Mouse (Mus musculus): ENCODE data around the gene Epb41. TPM values are rescaled to one million over a fixed set of nuclear protein-coding genes. Genes with fewer than 3 reads are reported as not detected.
A peak's percentile ranks its signal among the peaks of the same experiment; 100 is the strongest.

The Epb41 gene
- total and polyA plus RNA-seq, 3 experiments: 58.7 to 256 (median 128) TPM

GRCm38 (mm10) chr4:131874169-131874536, 201.0 kb downstream of the Epb41 start:
- peaks cover 24% of the 10 kb centered on the region for H3K36me3 ChIP-seq (ENCODE audit: control insufficient read depth, insufficient read depth, low read length)
- no peak for TF ChIP-seq POLR2A (IDR thresholded peaks at IDR 0.05; ENCODE audit: insufficient read depth, low read depth, low read length)
- no peak for TF ChIP-seq EP300 (IDR thresholded peaks at IDR 0.05; ENCODE audit: insufficient read depth, low read depth, low read length)
- TF ChIP-seq CTCF (IDR thresholded peaks at IDR 0.05): no peak
- H3K9ac ChIP-seq (ENCODE audit: low read depth, low read length): peak overlapping the region; percentile 99
- H3K4me1 ChIP-seq (ENCODE audit: control insufficient read depth, insufficient read depth, low read length): peaks cover 21% of the 10 kb centered on the region
- H3K27me3 ChIP-seq (ENCODE audit: control insufficient read depth, insufficient read depth, low read length): no peaks in the 10 kb centered on the region
- peak overlapping the region; percentile 98 for H3K4me3 ChIP-seq
- under 1% methylated on average over 20 of the region's 20 CpGs for WGBS
- H3K27ac ChIP-seq: peak overlapping the region; percentile 100
- H3K79me2 ChIP-seq (replicated peaks; ENCODE audit: control insufficient read depth, insufficient read depth, low read length): peaks cover 3% of the 10 kb centered on the region
- intact Hi-C loops (cut with DNase I): loop anchor here (2.0 kb wide), 1 partner anchor 41 kb away; no protein-coding TSS in a partner anchor
- DNase-seq: no peak

Small RNA genes lying within 50 kb of the gene (microRNA-seq; reads per million reads assigned to microRNA genes)
- gene Gm27445: 0 reads per million in 2 experiments

Other genes with a start within 250 kb of the Epb41 start
- gene Ptpru, start 237.0 kb downstream of the Epb41 start, total RNA-seq (2021): 1 to 10 TPM; 4.3 to 5.7 TPM
- 4.2 and 5.5 TPM in 2 replicates for gene Ptpru, start 237.0 kb downstream of the Epb41 start, polyA plus RNA-seq (2012; rRNA removed)
- 10 to 100 TPM; 27.7 to 28.3 TPM for gene Mecr, start 231.9 kb downstream of the Epb41 start, total RNA-seq (2021)
- gene Mecr, start 231.9 kb downstream of the Epb41 start, polyA plus RNA-seq (2012; rRNA removed): 28.1 and 32.9 TPM in 2 replicates
- 10 to 100 TPM; 31.9 to 34.9 TPM for gene Srsf4, start 201.7 kb downstream of the Epb41 start, total RNA-seq (2021)
- 20.4 and 22.4 TPM in 2 replicates for gene Srsf4, start 201.7 kb downstream of the Epb41 start, polyA plus RNA-seq (2012; rRNA removed)
- gene Tmem200b, start 153.6 kb downstream of the Epb41 start, total RNA-seq (2021): 1 to 10 TPM; 7.3 to 7.4 TPM
- gene Tmem200b, start 153.6 kb downstream of the Epb41 start, polyA plus RNA-seq (2012; rRNA removed): 6.9 and 10.4 TPM in 2 replicates
- under 1 TPM; 0.11 to 0.13 TPM for gene Gm10300, start 624 bp downstream of the Epb41 start, total RNA-seq (2021)
- gene Gm10300, start 624 bp downstream of the Epb41 start, polyA plus RNA-seq (2012; rRNA removed): 0.08 and 0.12 TPM in 2 replicates
- gene Oprd1, start 69.2 kb upstream of the Epb41 start, total RNA-seq (2021): under 1 TPM; 0.20 to 0.21 TPM
- 0.43 and 0.64 TPM in 2 replicates for gene Oprd1, start 69.2 kb upstream of the Epb41 start, polyA plus RNA-seq (2012; rRNA removed)
- gene Ythdf2, start 137.0 kb upstream of the Epb41 start, total RNA-seq (2021): 10 to 100 TPM; 26.8 to 27.5 TPM
- gene Ythdf2, start 137.0 kb upstream of the Epb41 start, polyA plus RNA-seq (2012; rRNA removed): 9.7 and 17.7 TPM in 2 replicates
- 10 to 100 TPM in 1 of 2 experiments, 1 to 10 TPM in 1; 8.5 to 10.0 TPM for gene Gmeb1, start 186.3 kb upstream of the Epb41 start, total RNA-seq (2021)
- gene Gmeb1, start 186.3 kb upstream of the Epb41 start, polyA plus RNA-seq (2012; rRNA removed): 7.7 and 9.5 TPM in 2 replicates
- 10 to 100 TPM; 29.8 to 34.6 TPM for gene Taf12, start 199.1 kb upstream of the Epb41 start, total RNA-seq (2021)
- gene Taf12, start 199.1 kb upstream of the Epb41 start, polyA plus RNA-seq (2012; rRNA removed): 16.1 and 25.1 TPM in 2 replicates
- gene Rab42, start 228.1 kb upstream of the Epb41 start, total RNA-seq (2021): 1 to 10 TPM in 1 of 2 experiments, under 1 TPM in 1; 0.73 to 1.1 TPM
- 3.8 and 4.2 TPM in 2 replicates for gene Rab42, start 228.1 kb upstream of the Epb41 start, polyA plus RNA-seq (2012; rRNA removed)

Data from heart, adult 2 months (tissue).